Mouse (Mus musculus) frontal cortex, adult (tissue): ENCODE results near the gene Lpcat4.
"Not testable (repeated sequence)": the region's sequence is repeated elsewhere in the genome, so short reads cannot be mapped to it uniquely, and the experiment has no call there.

ENCODE experiments used
- ATAC-seq: cut with Nextera tagmentation; 2 replicates; pipeline ENCODE4 v1.9.2; 2017; ENCODE audit warnings: mild to moderate bottlenecking, moderate library complexity, mixed read lengths; ENCODE audit not compliant: low TSS enrichment

The Lpcat4 gene

DNA sequence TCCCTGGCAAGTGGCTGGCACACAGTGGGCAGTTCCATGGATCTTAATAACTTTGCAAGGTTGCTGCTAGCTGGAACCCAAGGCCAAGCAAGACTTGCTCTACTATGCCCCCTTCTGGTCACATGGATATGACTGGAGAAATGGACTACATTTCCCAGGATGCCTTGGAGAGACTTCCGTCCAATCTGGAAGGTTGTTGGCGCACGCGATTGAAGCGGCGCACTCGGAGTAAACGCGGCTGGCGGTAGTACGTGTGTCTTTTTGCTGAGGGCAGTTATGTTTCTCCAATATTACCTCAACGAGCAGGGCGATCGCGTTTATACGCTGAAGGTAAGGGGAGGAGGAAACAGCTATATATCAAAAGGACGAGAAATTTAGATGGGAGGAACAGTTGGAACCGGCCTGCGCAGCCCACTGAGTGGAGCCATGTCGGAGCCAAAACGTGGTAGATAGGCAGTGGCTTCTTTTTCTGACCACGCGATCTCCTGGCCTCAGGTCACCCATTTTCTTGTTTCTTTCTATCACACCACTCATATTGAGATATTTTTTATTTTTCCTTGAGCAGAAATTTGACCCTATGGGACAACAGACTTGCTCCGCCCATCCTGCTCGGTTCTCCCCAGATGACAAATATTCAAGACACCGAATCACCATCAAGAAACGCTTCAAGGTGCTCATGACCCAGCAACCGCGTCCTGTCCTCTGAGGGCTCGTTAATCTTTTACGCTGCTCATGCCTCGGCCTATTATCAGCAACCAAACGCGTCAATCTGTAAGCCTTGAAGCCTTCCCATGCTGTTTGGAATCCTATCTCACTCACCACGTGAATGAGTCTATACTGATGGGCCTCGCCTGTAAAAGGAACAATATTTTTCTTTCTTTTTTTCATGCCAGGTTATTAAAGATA is 22.7 kb downstream of the Lpcat4 start, which contains the start of gene Nop10:
Nop10 (plus strand) TSS at position 179 of the 906 bp plus-strand sequence.
- peak; percentile 79 for ATAC-seq

DNA sequence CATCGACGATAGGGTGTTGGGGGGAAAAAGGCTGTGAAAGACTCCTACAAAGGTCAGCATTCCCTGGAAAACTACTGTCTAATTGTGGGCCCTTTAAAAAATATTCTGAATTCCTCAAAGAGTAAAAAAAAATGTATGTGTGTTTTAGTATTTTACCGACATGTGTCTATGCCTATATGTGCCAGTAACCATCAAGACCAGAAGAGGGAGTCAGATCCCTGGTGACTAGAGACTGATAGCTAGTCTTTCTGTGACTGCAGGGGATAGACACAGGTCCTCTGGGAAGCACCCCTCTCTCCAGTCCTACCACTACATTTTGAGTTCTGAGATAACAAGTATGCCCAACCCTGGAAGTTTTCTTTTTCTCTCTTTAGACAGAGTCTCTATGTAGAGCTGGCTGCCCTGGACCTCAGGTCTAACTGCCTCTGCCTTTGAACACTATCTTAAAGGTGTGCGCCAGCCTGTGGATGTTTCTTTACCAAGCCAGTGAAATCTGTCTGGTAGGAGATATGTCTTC is 23.6 kb downstream of the Lpcat4 start:
- no peak for ATAC-seq

DNA sequence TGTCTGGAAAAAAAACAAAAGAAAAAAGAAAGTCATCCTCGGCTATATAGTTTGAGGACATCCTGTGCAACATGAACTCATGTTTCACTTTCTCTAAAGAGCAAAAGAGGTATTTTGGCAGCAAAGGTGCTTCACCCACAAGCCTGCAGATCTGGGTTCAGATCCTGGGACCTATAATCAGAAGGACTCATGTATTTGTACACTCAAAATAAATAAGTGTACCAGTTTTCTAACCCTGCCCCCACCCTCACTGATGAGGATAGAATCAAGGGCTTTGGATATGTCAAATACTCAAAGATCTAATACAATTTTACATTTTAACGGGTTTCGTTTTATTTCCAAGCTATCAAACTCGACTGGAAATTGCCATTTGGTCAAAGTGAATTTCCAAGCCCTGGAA is 25.1 kb downstream of the Lpcat4 start:
- ATAC-seq = no peak

DNA sequence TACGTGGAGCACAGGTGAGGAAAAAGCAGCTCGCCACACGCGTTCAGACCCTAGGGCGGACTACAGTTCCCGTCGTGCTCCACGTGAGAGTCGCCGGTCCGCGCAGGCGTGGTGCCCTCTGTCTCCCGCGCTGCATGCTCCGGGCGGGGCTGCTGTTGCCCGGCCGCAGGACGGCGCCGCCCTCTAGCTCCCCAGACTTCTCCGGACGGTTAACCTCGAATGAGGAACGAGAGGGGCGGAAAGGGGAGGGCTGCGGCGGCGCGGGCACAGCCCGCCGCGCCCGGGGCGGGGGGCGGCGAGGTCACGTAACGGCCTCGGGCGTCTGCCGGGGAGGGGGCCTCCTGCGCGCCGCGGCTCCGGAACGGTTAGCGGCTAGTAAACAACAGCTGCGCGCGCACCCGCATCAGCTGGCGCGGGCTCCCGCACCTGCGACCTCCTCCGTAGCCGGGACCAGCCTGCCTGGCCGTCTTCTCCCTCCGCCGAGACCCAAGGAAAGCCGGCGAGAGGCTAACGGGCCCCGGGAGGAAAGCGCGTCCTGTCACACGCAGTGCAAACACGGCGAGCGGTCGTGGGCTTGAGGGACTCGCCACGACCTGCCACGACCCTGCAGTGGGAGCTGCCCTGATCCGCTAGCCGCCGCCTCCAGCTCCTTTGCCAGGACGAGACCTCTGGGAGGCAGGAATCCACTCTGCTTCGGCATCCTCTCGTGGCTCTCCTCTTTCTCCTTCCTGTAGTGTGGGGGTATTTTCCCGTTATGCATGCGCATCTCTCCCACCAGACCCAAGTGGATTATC is 26.4 kb downstream of the Lpcat4 start, which contains the start of gene Slc12a6:
Slc12a6 (plus strand) TSS at position 378 of the 794 bp plus-strand sequence.
- peak; percentile 77 for ATAC-seq

DNA sequence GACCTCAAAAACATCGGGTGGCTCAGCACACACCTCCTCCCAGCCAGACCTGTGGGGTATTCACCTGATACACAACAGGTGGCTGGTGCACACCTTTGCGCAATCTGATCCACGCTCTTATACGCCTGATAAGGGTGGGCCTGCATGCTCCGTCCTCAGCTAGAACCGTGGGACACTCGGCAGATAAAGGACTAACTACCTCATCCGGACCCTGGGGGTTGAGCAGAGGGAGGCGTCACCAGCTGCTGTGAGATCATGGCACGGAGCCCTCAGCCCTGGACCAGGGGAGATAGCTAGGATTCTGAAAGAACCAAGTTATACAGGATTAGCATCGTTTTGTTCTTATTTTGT is 26.9 kb downstream of the Lpcat4 start, which contains the start of gene Gm21985:
Gm21985 (plus strand) TSS at position 73 of the 351 bp plus-strand sequence.
- ATAC-seq = peak; percentile 22; the same call in 1 of the 2 replicates

DNA sequence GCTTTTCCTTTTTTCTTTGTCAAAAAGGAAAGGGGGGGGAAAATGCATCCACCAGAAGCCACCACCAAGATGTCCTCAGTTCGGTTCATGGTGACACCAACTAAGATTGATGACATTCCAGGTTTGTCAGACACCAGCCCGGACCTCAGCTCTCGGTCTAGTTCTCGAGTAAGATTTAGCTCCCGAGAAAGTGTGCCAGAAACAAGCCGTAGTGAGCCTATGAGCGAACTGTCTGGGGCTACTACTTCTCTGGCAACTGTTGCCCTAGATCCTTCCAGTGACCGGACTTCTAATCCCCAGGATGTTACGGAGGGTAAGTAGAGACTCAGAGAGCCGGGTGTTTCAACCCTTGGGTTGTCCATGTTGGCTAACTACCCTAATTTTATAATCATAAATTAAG is 27.5 kb downstream of the Lpcat4 start:
- peak; percentile 7; the same call in 1 of the 2 replicates for ATAC-seq

DNA sequence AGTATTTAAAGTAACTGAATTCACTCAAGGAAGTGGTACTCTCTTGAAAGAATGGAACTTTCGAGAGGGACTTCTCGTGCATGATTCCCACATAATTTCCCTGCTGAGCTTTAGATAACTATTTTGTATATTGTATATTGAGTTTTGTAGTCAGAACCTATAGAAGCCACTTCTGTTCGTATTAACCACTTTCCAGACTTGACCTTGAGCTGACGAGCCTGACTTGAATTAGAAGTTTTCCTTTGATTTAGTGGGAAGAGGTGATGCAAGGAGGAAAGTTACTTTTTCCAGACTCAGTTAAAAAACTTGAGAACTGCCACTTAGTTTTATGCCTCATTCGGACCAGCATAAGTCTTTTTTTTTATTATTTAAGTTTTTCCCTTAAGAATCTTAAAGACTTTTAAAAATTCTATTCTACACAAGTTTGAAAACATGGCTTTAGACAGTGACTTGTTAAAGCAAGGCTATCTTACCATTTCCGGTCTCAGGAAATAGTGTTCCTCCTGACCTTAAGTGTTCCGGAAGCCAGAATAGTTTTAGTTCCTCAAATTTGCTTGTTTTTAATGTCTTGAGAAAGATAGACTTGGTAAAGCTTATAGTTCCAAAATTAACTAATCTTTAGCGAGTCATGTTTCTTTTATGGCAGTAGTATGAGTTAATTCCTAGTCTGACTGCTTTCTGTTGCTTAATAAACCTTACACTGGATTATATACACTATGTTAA is 28.4 kb downstream of the Lpcat4 start:
- no peak for ATAC-seq

DNA sequence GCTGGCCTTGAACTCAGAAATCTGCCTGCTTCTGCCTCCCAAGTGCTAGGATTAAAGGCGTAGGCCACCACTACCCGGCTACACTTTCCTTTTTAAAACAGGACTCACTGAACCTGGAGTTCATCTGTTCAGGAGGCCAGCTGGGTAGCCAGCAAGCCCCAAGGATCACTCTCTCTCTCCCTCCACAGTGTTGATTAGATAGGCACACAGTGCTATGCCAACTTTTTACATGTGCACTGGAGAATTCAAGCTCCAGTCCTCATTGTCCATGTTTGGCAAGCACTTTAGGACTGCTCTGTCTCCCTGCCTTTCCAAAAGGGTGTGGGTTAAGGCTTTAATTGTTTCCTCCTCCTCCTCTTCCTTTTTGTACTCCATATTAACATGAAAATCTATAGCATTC is 30.7 kb downstream of the Lpcat4 start:
- no peak for ATAC-seq

DNA sequence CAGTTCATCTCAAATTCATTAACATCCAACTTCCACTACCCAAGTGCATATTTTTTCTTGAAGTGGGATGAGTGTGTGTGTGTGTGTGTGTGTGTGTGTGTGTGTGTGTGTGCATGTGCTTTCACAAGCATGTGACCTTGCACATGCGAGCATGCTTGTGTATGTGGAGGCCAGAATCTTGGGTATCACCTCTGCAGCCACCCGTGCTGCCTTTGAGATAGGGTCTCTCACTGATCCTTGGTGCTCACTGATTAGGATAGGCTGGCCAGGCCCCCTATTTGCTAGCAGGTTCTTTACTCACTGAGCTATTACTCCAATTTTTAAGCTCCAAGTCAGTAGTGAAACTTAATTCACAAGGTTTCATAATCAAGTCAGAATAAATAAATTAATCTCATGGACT is 33.6 kb downstream of the Lpcat4 start:
- no peak for ATAC-seq

DNA sequence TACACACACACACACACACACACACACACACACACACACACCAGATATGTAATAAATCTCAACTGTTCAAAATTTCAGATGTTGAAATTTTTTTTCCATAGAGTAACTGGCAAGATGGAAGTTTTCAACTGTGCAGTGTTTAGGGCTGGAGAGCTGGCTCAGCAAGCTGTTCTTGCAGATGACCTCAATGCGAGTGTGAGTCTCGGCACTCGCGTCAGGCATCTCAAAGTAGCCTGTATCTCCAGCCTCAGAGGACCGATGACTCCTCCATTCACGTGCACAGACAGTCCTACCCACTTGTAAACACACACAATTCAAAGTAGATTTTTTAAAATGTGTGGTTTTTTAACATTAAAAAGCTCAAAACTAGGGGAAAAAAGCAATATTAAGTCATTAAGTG is 34.2 kb downstream of the Lpcat4 start:
- peak; percentile 63 for ATAC-seq

DNA sequence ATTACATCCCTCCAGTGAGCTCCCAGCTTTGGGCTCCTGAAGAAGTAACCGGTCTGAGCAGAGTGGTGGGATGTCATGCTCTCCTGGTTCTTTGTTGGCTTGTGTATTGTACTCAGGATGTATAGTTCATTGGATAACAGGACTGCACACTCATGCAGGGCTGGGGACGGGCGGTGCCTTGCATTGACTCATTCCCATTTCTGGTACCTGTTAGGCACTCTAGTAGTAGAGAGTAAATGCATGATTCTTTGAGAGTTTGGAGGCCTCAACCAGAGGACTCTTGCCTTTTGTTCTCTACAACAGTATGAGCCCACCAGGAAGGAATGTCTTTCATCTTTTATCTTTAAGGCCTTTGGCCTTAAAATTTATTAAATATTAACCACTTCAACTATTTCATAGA is 37.6 kb downstream of the Lpcat4 start:
- ATAC-seq = no peak

DNA sequence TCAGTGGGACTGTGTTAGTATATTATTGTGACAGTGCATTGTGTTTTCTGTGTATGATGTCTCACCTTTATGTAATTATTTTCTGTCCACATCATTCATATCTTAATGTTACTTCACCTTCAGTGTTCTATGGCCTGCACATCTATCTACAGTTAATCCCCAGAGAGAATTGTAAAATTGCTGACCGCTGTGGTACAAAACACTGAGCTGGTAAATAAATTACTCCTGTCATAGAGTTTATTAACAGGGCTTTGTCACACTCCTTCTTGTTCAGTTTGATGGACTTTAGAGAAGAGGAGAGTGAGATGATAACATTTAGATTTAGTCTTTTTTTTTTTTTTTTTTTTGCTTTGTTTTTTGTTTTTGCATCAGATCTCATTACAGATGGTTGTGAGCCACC is 43.6 kb downstream of the Lpcat4 start:
- no peak for ATAC-seq

DNA sequence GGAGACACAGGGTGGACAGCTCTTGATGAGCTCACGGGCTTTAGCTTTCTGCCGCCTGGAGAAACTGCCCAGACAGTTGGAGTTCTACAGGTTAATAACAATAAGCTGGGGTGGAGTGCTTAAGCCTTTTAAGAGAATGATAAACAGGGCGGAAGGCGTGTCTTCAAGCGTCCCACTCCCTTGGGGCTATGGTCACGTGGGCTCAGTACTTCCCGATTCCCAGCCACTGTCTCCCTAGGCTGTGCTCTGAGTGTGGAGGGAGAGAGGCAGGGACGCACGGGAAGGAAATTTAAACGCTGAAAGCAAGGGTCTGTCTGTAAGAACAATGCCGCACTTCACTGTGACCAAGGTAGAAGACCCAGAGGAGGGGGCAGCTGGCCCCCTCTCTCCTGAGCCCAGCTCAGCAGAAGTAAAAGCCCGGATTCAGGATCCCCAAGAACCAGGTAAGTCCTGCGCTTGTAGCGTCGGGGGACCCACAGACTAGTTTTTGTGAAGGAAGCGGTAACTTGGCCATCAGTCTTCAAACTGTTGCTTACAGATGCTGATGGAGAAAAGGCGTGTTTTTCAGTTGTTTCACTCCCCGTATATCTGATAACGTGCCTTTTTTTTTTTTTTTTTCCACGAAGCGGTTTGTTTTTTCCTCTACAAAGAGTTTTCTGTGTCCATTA is 45.2 kb downstream of the Lpcat4 start:
- peak; percentile 89 for ATAC-seq

DNA sequence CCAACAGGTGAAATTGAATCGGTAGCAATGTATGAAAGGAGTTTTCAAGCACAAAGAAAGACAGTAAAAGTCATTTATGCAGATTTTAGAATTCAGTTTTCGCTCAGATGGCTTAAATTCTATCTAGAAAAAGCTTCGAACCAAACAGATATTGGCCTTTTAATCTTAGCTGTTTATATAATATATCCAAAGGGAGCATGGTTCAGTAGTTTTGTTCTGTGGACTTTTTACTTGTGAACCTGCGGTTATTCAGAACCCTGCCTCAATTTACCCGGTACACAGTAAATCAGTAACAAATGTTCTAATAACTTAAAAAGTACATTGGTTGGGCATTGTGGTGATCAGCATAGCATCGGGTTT is 45.7 kb downstream of the Lpcat4 start:
- ATAC-seq = no peak

DNA sequence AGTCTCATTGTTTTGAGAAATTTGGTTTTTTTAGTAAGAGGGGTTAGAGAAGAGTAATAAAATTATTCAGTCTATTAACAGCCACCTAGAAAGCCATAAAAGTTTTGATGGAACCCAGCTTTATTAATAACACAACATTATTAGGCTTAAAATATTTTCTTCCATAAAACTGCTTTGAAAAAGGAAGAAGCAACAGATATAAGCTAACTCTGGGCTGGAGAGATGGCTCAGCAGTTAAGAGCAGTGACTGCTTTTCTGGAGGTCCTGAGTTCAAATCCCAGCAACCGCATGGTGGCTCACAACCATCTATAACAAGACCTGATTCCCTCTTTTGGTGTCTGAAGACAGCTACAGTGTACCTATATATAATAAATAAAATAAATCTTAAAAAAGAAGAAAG is 46.8 kb downstream of the Lpcat4 start:
- not testable (repeated sequence) for ATAC-seq

DNA sequence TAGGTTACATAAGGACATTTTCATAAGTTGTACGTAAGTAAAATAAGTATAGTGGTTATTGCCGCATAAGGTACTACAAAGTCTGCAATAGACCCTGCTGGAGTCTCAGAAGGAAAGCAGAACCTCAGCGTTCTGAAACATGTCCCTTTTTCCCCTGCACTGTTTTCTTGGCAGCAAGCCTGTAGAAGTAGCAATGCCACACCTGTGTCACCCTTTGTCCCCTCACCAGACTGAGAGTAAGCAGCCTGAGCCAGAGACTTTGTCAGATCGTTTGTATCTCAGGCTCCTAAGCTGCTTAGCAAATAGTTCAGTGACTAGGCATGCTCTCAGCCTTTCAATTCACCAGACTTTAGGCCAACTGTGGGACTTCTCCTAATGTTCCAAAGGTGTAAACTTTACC is 47.8 kb downstream of the Lpcat4 start:
- ATAC-seq = no peak

DNA sequence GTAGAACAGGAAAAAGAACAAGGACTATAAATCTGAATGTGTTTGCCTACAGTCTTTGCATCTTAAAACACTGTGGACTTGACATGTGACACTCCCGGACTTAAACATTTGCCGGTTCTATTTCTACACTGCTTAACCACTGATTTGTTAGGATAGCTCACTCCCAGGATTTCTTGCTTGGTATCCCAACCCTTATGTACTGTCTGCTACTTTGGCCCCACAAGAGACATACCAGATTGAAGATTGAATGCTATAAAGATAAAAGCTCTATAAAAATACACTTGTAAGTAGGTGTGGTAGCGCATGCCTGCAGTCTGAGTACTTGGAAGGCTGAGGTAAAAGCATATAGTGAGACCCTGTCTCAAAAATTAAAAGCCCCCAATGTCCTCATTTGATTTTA is 50.2 kb downstream of the Lpcat4 start:
- no peak for ATAC-seq

DNA sequence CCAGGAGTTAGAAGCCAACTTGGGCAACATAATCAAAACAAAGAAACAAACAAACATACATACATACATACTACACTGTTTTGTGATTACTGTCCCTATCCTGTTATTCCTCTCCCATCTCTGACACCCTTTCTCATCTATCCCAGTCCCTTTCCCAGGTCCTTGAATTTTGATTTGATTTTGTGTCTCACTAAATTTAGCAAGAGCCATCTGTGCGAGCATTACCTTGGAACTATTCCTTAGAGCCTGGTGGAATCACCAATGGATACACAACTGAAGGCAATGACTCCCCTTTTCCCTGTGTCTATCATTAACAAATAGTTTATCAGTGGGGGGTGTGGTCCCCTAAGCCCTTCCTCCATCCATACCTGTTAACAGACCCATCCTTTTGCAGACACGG is 53.6 kb downstream of the Lpcat4 start:
- ATAC-seq = peak; percentile 28; the same call in 1 of the 2 replicates

DNA sequence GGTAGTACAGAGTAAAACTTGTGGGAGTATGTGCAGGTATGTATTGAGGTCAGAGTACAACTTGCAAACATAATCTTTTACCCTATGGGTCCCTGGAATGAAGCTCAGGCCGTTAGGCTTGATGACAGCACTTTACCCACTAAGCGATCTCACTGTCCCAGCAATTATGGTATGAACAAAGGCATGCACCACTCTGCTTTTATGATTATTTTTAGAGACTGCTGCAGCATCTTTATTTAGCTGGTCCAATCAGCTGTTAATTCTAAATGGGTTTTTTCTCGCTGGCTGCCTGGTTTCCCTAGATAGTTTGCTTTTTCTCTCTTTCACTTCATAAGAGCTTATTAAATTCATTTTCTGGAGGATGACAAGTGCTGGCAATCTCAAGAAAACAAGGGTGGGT is 56.9 kb downstream of the Lpcat4 start:
- ATAC-seq = peak; percentile 73
